Comparison of ENCODE assay signal across 12 mouse cellular contexts in genomic region chr9:44332918-44333638, GRCm38 (mm10). TPM values are rescaled to one million over a fixed set of nuclear protein-coding genes. Genes with fewer than 3 reads are reported as not detected.
DNase-seq lines count a peak whose midpoint lies in the region; TF ChIP-seq lines count a peak whose summit lies in the region.
"Had no signal": no experiment of that assay in that cellular context is flagged by ENCODE, and none has a peak within 500 bp of the region (broad histone marks: within the 10 kb centered on the region; RNA-seq: fewer than 3 reads in every experiment).

No protein-coding gene starts in this region.

- H3K4me3 ChIP-seq in heart, embryonic 10.5 days, result no peak overlapping the region
- peak overlapping the region; percentile 75 for H3K4me3 ChIP-seq in E14TG2a.4 (replicated peaks; ENCODE audit: low read length)
- peak overlapping the region; percentile 98; the same call in 1 of the 2 replicates for H3K4me3 ChIP-seq in limb, embryonic 10.5 days

- H3K27me3 ChIP-seq in heart, embryonic 10.5 days (ENCODE audit: insufficient read depth, poor library complexity, severe bottlenecking), result no peaks in the 10 kb centered on the region
- H3K27me3 ChIP-seq in E14TG2a.4 (ENCODE audit: insufficient read depth, low read length), result no peaks in the 10 kb centered on the region
- no peaks in the 10 kb centered on the region for H3K27me3 ChIP-seq in limb, embryonic 10.5 days (ENCODE audit: low read depth, poor library complexity, severe bottlenecking)
- H3K27me3 ChIP-seq: forebrain, embryonic 15.5 days; limb, embryonic 15.5 days; stomach, embryonic 15.5 days had no signal

- H3K9me3 ChIP-seq in heart, embryonic 10.5 days, result no peaks in the 10 kb centered on the region
- no peaks in the 10 kb centered on the region for H3K9me3 ChIP-seq in E14TG2a.4 (ENCODE audit: low read length)
- H3K9me3 ChIP-seq in limb, embryonic 10.5 days (replicated peaks), result peaks cover 2% of the 10 kb centered on the region; the same call in 1 of the 2 replicates
- H3K9me3 ChIP-seq: forebrain, embryonic 15.5 days; limb, embryonic 15.5 days; stomach, embryonic 15.5 days had no signal

- 93% methylated on average over 13 of the region's 13 CpGs for WGBS in heart, embryonic 10.5 days
- WGBS in limb, embryonic 10.5 days, result 96% methylated on average over 13 of the region's 13 CpGs

- peak; percentile 75 for DNase-seq in heart, embryonic 10.5 days (ENCODE audit: low spot score)
- DNase-seq in heart, postnatal 14 days, result no peak
- peak; percentile 83 for DNase-seq in A20 (ENCODE audit: low read depth, low spot score)
- no peak for DNase-seq in limb, embryonic 10.5 days (ENCODE audit: low spot score)
- no peak for DNase-seq in Muller cell, postnatal 12 days (ENCODE audit: inconsistent ontology term)
- DNase-seq in adrenal gland, postnatal 14 days, result no peak
- DNase-seq: cerebellum, adult 8-10 months; lung, postnatal 14 days had no signal

- intact Hi-C loops in heart, postnatal 14 days (cut with DNase I), result no loop called here

- no peak overlapping the region for H3K27ac ChIP-seq in heart, embryonic 10.5 days
- H3K27ac ChIP-seq in limb, embryonic 10.5 days, result peak overlapping the region; percentile 98; the same call in 1 of the 2 replicates
- H3K27ac ChIP-seq: forebrain, embryonic 15.5 days had no signal

- peaks cover 72% of the 10 kb centered on the region for H3K36me3 ChIP-seq in heart, embryonic 10.5 days
- H3K36me3 ChIP-seq in E14TG2a.4 (ENCODE audit: insufficient read depth, low read length), result peaks cover 73% of the 10 kb centered on the region
- peaks cover 84% of the 10 kb centered on the region for H3K36me3 ChIP-seq in limb, embryonic 10.5 days

- no peak for TF ChIP-seq CTCF in E14TG2a.4 (conservative IDR thresholded peaks at IDR 0.05; ENCODE audit: low read length)

- H3K4me1 ChIP-seq in heart, embryonic 10.5 days, result peaks cover 15% of the 10 kb centered on the region
- peaks cover 45% of the 10 kb centered on the region for H3K4me1 ChIP-seq in E14TG2a.4 (replicated peaks; ENCODE audit: low read depth, low read length)
- peaks cover 15% of the 10 kb centered on the region for H3K4me1 ChIP-seq in limb, embryonic 10.5 days

RNA-seq across cellular contexts. Expression of gene H2afx, which starts 1.4 kb away (rescaled TPM):
- 258 and 270 TPM in 2 replicates for polyA plus RNA-seq in heart, embryonic 10.5 days (2016; fragmentation: Nextera tagmentation; extraction: Ambion mirVana)
- total RNA-seq in heart, postnatal 14 days (2021), result 10 to 100 TPM; 21.6 to 35.0 TPM
- polyA plus RNA-seq in limb, embryonic 10.5 days (2016; fragmentation: Nextera tagmentation; extraction: Ambion mirVana), result 515 and 551 TPM in 2 replicates
- 76.0 and 90.3 TPM in 2 replicates for total RNA-seq in adrenal gland, postnatal 14 days (2021)

RNA-seq across cellular contexts. Expression of gene Dpagt1, which starts 7.3 kb away (rescaled TPM):
- 35.2 and 36.6 TPM in 2 replicates for polyA plus RNA-seq in heart, embryonic 10.5 days (2016; fragmentation: Nextera tagmentation; extraction: Ambion mirVana)
- total RNA-seq in heart, postnatal 14 days (2021), result 10 to 100 TPM; 18.8 to 21.0 TPM
- 45.3 and 46.9 TPM in 2 replicates for polyA plus RNA-seq in limb, embryonic 10.5 days (2016; fragmentation: Nextera tagmentation; extraction: Ambion mirVana)
- 27.1 and 29.5 TPM in 2 replicates for total RNA-seq in adrenal gland, postnatal 14 days (2021)

RNA-seq across cellular contexts. Expression of gene Hmbs, which starts 10.9 kb away (rescaled TPM):
- polyA plus RNA-seq in heart, embryonic 10.5 days (2016; fragmentation: Nextera tagmentation; extraction: Ambion mirVana), result 276 and 285 TPM in 2 replicates
- total RNA-seq in heart, postnatal 14 days (2021), result 10 to 100 TPM; 44.4 to 46.8 TPM
- polyA plus RNA-seq in limb, embryonic 10.5 days (2016; fragmentation: Nextera tagmentation; extraction: Ambion mirVana), result 174 and 195 TPM in 2 replicates
- total RNA-seq in adrenal gland, postnatal 14 days (2021), result 77.5 and 92.0 TPM in 2 replicates

RNA-seq across cellular contexts. Expression of gene C2cd2l, which starts 13.0 kb away (rescaled TPM):
- polyA plus RNA-seq in heart, embryonic 10.5 days (2016; fragmentation: Nextera tagmentation; extraction: Ambion mirVana), result 6.9 and 9.5 TPM in 2 replicates
- total RNA-seq in heart, postnatal 14 days (2021), result 10 to 100 TPM; 15.8 to 16.6 TPM
- 6.9 and 9.9 TPM in 2 replicates for polyA plus RNA-seq in limb, embryonic 10.5 days (2016; fragmentation: Nextera tagmentation; extraction: Ambion mirVana)
- total RNA-seq in adrenal gland, postnatal 14 days (2021), result 27.8 and 40.4 TPM in 2 replicates

RNA-seq across cellular contexts. Expression of gene Hinfp, which starts 27.6 kb away (rescaled TPM):
- polyA plus RNA-seq in heart, embryonic 10.5 days (2016; fragmentation: Nextera tagmentation; extraction: Ambion mirVana), result 23.5 and 25.0 TPM in 2 replicates
- 10 to 100 TPM; 11.0 to 11.4 TPM for total RNA-seq in heart, postnatal 14 days (2021)
- polyA plus RNA-seq in limb, embryonic 10.5 days (2016; fragmentation: Nextera tagmentation; extraction: Ambion mirVana), result 28.2 and 30.4 TPM in 2 replicates
- 20.3 and 22.1 TPM in 2 replicates for total RNA-seq in adrenal gland, postnatal 14 days (2021)

Comparison
In these comparisons a context has a peak if more than half of its experiments do, and no peak if none do; other contexts are left out.
1. DNase-seq: peak in heart, embryonic 10.5 days (single experiment) and A20 (single experiment); none in heart, postnatal 14 days (0 of 2), limb, embryonic 10.5 days (single experiment), Muller cell, postnatal 12 days (single experiment) and adrenal gland, postnatal 14 days (single experiment).